Mouse (Mus musculus): ENCODE results near the gene Ear14. TPM values are rescaled to one million over a fixed set of nuclear protein-coding genes. Genes with fewer than 3 reads are reported as not detected.
A peak's percentile ranks its signal among the peaks of the same experiment; 100 is the strongest.
"Not testable (repeated sequence)": the region's sequence is repeated elsewhere in the genome, so short reads cannot be mapped to it uniquely, and the experiment has no call there.

Gene Ear14
- not detected in 2 replicates for total RNA-seq (2021)
- long read RNA-seq, result 0 reads

- no peak for DNase-seq
These were observed at the start of gene Ear14 for GRCm38 (mm10) chr14:51203115-51203514. Ear14 (plus strand) TSS chr14:51203391.

GRCm38 (mm10) chr14:51156056-51156735 lies 47.0 kb upstream of the Ear14 start:
- no peak for DNase-seq

- DNase-seq, result no peak
These were observed 46.5 kb upstream of the Ear14 start for GRCm38 (mm10) chr14:51156736-51157068.

- no peak for DNase-seq
These were observed 46.1 kb upstream of the Ear14 start for GRCm38 (mm10) chr14:51157072-51157471.

DNA sequence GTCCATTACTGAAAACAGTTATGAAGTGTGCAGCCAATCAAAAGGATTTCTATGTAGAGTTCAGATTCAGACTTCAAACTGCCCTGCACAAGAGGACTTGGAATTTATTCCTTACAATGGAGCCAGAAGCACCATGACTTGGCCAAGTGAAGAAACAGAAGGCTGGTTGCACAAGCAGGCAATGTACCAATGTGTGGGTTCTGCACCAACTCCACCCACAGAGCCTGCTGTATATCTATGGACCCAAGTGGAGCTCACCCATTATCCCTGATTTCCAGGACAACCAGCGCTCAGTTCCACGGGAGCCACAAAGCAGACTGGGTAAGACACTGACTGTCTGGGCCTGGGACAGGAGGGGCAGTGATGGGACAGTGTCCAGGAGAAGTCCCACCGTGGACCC lies 41.2 kb upstream of the Ear14 start, which contains the start of gene Rnase2b:
Gene Rnase2b, plus strand, starts transcription at position 285 of the 400 bp plus-strand sequence.
- DNase-seq, result not testable (repeated sequence)

DNA sequence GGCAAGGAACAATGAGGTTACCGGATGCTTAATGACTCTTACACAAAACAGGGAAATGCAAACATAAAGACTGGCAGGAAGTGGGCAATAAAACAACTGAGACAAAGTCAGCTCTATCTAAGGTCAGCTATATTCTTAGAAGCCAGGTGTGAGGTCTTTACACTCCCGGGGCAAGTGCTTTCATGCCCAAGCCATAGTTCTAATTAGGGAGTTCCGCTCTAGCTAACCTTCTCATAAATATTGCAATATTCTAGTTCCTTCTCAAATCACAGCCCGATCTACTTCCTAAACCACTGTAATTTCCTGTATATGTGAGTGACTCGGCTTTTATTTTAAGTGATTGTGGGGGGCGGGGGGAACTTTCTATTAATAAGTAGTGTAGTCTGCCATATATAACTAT lies 39.9 kb upstream of the Ear14 start:
- not testable (repeated sequence) for DNase-seq

DNA sequence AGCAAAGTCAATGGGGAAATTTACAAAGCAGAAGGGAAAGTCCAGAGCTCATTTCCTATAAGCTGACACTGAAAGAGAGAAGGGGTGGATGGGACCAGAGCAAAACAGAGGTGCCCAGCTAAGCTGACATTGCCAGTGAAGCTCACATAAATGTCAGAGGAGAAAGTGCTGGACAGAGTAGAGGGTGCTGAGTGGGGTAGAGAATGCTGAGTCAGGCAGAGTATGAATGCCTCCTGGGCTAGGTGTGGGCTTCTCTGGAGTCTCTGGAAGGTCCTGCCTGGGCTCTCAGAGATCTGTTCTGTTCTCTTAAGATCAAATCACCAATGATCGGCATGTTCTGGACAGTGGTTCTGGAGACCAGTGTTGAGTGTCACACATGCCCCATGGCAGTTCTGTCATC lies 37.8 kb upstream of the Ear14 start:
- DNase-seq, result no peak

GRCm38 (mm10) chr14:51166068-51166467 lies 37.1 kb upstream of the Ear14 start:
- DNase-seq, result no peak

- peak; percentile 26 for DNase-seq
These were observed 30.9 kb upstream of the Ear14 start for GRCm38 (mm10) chr14:51172095-51172865.

GRCm38 (mm10) chr14:51172947-51173346 lies 30.2 kb upstream of the Ear14 start:
- DNase-seq, result not testable (repeated sequence)

- DNase-seq, result no peak
These were observed 29.3 kb upstream of the Ear14 start for GRCm38 (mm10) chr14:51173843-51174242.

DNA sequence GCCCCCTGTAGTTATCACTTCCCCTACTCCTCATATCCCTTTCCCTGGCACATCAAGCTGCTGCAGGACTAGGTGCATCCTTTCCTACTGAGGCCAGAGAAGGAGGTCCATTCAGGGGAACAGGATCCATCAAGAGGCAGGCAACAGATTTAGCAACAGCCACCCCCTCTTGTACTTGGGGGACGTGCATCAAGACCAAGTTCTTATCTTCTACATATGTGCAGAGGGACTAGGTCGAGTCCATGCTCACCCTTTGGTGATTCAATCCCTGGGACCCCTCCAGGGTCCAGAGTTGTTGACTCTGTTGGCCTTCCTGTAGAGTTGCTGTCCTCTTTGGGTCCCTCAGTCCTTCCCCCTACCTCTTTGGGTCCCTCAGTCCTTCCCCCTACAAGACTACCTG lies 22.1 kb upstream of the Ear14 start:
- not testable (repeated sequence) for DNase-seq

- DNase-seq, result no peak
These were observed 7.5 kb upstream of the Ear14 start for GRCm38 (mm10) chr14:51195681-51196080.

DNA sequence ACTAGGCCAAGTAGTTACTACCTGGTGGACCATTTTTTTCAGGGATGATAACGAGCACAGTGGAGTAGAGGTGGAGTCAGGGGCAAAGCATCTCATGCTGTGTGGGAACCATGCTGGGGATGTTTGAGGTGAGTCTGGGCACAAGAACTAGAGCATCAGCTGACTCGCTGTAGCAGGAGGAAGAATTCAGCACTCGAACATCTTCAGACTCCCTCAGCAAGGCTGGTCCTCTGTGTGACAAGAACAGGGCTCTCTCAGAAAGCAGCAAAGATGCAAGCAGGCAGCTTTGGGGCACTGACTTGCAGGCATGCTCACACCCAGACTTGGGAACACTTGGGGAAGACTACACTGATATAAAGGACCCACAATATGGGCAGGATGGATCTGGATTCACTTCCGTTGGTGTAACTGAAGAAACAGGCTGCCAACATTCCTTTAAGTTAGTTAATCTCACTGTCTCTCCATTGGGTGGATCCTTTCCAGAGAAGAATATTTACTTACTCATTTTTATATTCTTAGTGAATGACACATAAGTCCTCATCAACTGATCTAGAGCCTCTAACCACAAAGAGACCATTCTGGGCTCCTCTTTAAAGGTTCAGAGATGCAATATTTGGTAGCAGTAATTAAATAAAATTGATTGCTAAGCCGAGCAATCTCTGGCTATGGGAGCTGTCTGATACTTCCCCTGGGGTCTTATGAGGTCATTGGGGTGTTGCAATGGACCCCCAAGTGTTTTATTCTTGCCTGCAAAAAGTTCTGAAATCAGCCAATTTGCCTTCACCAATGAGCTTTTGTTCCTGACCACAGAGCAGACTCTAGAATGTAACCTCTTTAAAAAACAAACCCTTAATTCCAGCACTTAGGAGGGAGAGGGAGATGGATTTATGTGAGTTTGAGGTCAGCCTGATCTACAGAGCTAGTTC lies 3.8 kb upstream of the Ear14 start, which contains the start of gene Ang2:
Gene Ang2, minus strand, starts transcription at position 51 of the 926 bp plus-strand sequence.
- no peak for DNase-seq

- DNase-seq, result no peak
These were observed 3.1 kb upstream of the Ear14 start for GRCm38 (mm10) chr14:51200054-51200453.

GRCm38 (mm10) chr14:51200466-51200865 lies 2.7 kb upstream of the Ear14 start:
- DNase-seq, result no peak

- DNase-seq, result not testable (repeated sequence)
These were observed 16.9 kb downstream of the Ear14 start for GRCm38 (mm10) chr14:51220075-51220474.

- DNase-seq, result not testable (repeated sequence)
These were observed 26.5 kb downstream of the Ear14 start for GRCm38 (mm10) chr14:51229657-51230056.

DNA sequence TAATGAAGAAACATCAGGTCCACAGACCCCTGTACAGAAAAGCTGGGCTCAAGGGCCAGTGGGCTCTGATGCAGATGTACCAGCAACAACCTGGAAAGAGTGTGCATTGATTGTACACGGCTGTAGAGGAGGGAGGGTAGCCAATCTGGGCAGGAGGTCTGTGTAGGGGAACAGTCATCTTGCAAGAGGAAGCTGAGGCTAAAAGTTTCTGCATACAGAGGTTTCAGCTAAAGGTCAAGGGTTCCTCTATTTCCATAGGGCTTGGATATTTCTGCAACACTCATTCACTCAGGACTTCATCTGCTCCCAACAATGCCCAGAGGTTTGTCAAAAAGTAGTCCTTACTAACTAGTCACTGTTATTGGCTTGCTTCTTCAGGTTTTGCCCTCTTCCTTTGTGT lies 34.3 kb downstream of the Ear14 start:
- DNase-seq, result not testable (repeated sequence)

DNA sequence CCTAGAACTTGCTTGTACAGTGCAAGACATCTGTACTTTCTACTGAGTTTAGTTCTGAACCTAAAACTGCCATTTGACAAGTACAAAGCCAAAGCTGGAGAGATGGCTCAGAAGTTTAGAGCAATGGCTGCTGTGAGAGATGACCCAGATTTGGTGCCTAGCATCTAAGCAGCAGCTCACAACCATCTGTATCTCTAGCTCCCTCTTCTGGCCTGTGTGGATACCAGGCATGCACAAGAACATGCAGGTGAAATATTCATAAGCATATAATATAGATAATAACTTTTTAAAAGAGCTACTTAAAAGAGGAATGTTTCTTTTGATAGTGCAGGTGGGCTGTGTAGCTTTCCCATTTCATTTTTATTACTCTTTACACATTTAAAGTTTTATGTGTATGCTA lies 37.7 kb downstream of the Ear14 start:
- peak; percentile 9 for DNase-seq

DNA sequence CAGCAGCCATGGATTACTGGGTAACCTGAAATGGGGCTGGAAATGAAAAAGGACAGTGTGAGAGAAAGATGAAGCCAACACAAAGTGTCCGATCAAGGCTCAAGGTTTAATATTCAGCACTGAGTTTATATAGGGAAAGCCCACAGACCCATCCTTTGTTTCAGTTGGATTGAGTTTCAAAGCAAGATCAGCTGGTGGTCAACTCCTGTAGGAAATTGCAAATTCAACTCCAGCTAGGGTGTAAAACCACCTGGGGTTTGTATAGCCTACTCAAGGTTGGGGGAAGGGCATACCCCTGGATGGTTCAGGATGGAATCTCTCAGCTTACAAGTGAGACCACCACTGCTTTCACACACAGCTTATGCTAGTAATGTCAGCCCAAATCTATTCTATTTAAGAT lies 44.5 kb downstream of the Ear14 start:
- DNase-seq, result no peak

GRCm38 (mm10) chr14:51250348-51250747 lies 47.2 kb downstream of the Ear14 start:
- no peak for DNase-seq

All from adrenal gland, postnatal 25 days (tissue).